Mouse (Mus musculus): ENCODE measurements around the gene Arhgap23.

- TF ChIP-seq POLR2A (IDR thresholded peaks at IDR 0.05; ENCODE audit: control insufficient read depth, low read depth, low read length), result no peak
- TF ChIP-seq CTCF (IDR thresholded peaks at IDR 0.05; ENCODE audit: control insufficient read depth, insufficient read depth, insufficient replicate concordance, low read depth, low read length), result no peak
These were observed 120.9 kb downstream of the Arhgap23 start for GRCm38 (mm10) chr11:97536083-97536747.
